Mouse (Mus musculus) heart, embryonic 14.5 days (tissue): Measurements from ENCODE around the gene Ifit1. TPM values are rescaled to one million over a fixed set of nuclear protein-coding genes. Genes with fewer than 3 reads are reported as not detected.

Experiments used
- ATAC-seq: fragments of 200-750 bp; cut with Nextera tagmentation; 2 replicates; pipeline ENCODE4 v1.8.0; 2017; ENCODE audit warnings: low read depth, moderate TSS enrichment; ENCODE audit not compliant: insufficient number of reproducible peaks, insufficient read depth, low FRiP score
- H3K27ac ChIP-seq, 2 experiments: fragments of 200-500 bp in 1 of 2; fragments of 300-500 bp in 1 of 2; sonication (generic) in 1 of 2; replicated peaks in 1 of 2; 2 replicates each; pipeline ENCODE4 v1.5.1; 2012 to 2014; ENCODE audit warnings: low read depth in 2 of 2, low read length in 2 of 2, control low read depth in 1 of 2, mild to moderate bottlenecking in 1 of 2, mixed read lengths in 1 of 2; ENCODE audit not compliant: control insufficient read depth in 1 of 2, insufficient read depth in 1 of 2
- H3K27me3 ChIP-seq: fragments of 300-500 bp; sonication (generic); 2 replicates; pipeline ENCODE4 v1.6.1; 2014; ENCODE audit warnings: mild to moderate bottlenecking, low read length, control low read depth; ENCODE audit not compliant: control insufficient read depth, insufficient read depth
- H3K36me3 ChIP-seq: fragments of 300-500 bp; sonication (generic); 2 replicates; pipeline ENCODE4 v1.6.1; 2014; ENCODE audit warnings: mild to moderate bottlenecking, control low read depth, low read length, mixed read lengths; ENCODE audit not compliant: control insufficient read depth, insufficient read depth
- H3K4me1 ChIP-seq, 2 experiments: fragments of 200-500 bp in 1 of 2; fragments of 300-500 bp in 1 of 2; sonication (generic) in 1 of 2; 2 replicates each; pipeline ENCODE4 v1.6.1; 2012 to 2014; ENCODE audit warnings: low read length in 2 of 2, control low read depth in 1 of 2, mixed read lengths in 1 of 2; ENCODE audit not compliant: control insufficient read depth in 2 of 2, insufficient read depth in 2 of 2
- H3K4me2 ChIP-seq: fragments of 300-500 bp; sonication (generic); 2 replicates; pipeline ENCODE4 v1.6.1; 2014; ENCODE audit warnings: mild to moderate bottlenecking, low read length
- H3K4me3 ChIP-seq, 2 experiments: fragments of 200-500 bp in 1 of 2; fragments of 300-500 bp in 1 of 2; sonication (generic) in 1 of 2; 2 replicates each; pipeline ENCODE4 v1.5.1; 2012 to 2014; ENCODE audit warnings: low read length in 2 of 2, mild to moderate bottlenecking in 2 of 2, control low read depth in 1 of 2, low read depth in 1 of 2, moderate library complexity in 1 of 2; ENCODE audit not compliant: control insufficient read depth in 1 of 2, insufficient read depth in 1 of 2
- H3K9ac ChIP-seq: fragments of 300-500 bp; sonication (generic); 2 replicates; pipeline ENCODE4 v1.6.1; 2014; ENCODE audit warnings: mild to moderate bottlenecking, low read length
- H3K9me3 ChIP-seq: fragments of 300-500 bp; sonication (generic); 2 replicates; pipeline ENCODE4 v1.6.1; 2016; ENCODE audit warnings: low read length, control low read depth; ENCODE audit not compliant: control insufficient read depth
- WGBS: fragments of 180-500 bp; shearing (Covaris S2); extraction: QIAGEN DNeasy Blood & Tissue Kit; methylation state at CpG from one replicate; pipeline ENCODE4 v1.1.7; 2014; 5-methylcytosine and 5-hydroxymethylcytosine counted together
- polyA plus RNA-seq: library from polyadenylated mRNA; unstranded; fragments of >200 nt; fragmentation: Nextera tagmentation; extraction: Ambion mirVana; gene quantifications from 2 replicates; pipeline ENCODE4 v1.2.1, GENCODE M21; 2014

Ifit1 gene
- polyA plus RNA-seq, 1 experiment from 2014 or later, result 0.43 TPM

- 90% methylated on average over 1 of the region's 1 CpGs for WGBS
- Histone ChIP-seq H3K36me3 (no peaks in the 10 kb centered on the region), H3K4me1 (no peaks in the 10 kb centered on the region), H3K9me3 (no peaks in the 10 kb centered on the region), H3K27me3 (no peaks in the 10 kb centered on the region), H3K9ac (no peak overlapping the region), H3K4me2 (no peak overlapping the region), H3K4me3 (no peak overlapping the region), H3K27ac (no peak overlapping the region)
- ATAC-seq, result no peak
Observed at GRCm38 (mm10) chr19:34685530-34685929, 44.9 kb downstream of the Ifit1 start.

- WGBS, result 82% methylated on average over 6 of the region's 6 CpGs
Observed at GRCm38 (mm10) chr19:34691402-34691801, 50.7 kb downstream of the Ifit1 start.

DNA sequence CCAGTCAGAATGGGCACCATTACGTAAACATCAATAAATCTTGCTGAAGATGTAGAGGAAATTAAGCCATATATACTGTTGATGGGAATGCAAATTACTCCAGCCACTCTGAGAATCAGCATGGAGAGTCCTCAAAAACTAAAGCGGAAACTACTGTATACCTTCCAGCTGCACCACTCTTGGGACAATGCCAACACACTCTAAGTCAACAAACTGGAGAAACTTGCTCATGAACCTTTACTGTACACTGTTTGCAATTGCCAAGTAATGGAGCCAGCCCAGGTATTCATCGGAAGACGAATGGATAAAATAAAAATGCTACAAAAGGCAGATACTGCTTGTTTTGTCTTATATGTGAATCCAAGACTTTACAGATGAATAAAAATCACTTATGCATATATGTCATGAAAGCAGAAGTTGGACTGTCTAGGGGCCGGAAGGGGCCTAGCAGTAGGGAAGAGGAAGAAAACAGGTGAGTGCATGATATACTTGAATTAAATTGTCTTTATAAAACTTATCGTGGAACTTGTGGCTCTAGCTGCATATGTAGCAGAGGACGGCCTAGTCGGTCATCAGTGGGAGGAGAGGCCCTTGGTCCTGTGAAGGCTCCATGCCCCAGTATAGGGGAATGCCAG is 55.8 kb downstream of the Ifit1 start:
- Histone ChIP-seq H3K4me1 (no peaks in the 10 kb centered on the region), H3K9ac (no peak overlapping the region), H3K36me3 (no peaks in the 10 kb centered on the region), H3K4me2 (no peak overlapping the region), H3K27ac (no peak overlapping the region), H3K9me3 (no peaks in the 10 kb centered on the region), H3K27me3 (no peaks in the 10 kb centered on the region), H3K4me3 (no peak overlapping the region)
- ATAC-seq, result no peak
- WGBS, result 87% methylated on average over 8 of the region's 8 CpGs

More at GRCm38 (mm10) chr19:34691402-34691801, 50.7 kb downstream of the Ifit1 start:
- Histone ChIP-seq H3K9ac (no peak overlapping the region), H3K27ac (no peak overlapping the region), H3K4me1 (no peaks in the 10 kb centered on the region), H3K27me3 (no peaks in the 10 kb centered on the region), H3K4me2 (no peak overlapping the region), H3K9me3 (no peaks in the 10 kb centered on the region), H3K4me3 (no peak overlapping the region), H3K36me3 (no peaks in the 10 kb centered on the region)
- no peak for ATAC-seq

DNA sequence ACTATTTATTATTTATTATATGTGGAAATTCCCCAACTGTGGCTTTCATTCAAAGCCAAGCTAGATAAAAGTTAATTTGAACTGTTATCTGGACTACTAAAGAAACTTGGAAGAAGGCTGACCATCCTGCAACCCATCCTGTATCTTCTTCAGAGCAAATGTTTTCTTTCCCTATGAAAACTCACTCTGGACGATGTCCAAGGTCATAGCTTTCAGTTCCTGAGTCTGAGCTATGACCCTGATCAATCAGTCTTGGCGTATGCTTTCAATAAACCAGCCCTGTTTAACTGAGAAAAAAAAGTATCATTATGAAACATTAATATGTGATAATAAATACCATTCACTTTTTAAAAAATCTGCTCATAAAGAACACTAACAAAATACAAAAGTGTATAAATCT is 56.8 kb downstream of the Ifit1 start:
- Histone ChIP-seq H3K9ac (no peak overlapping the region), H3K9me3 (no peaks in the 10 kb centered on the region), H3K36me3 (no peaks in the 10 kb centered on the region), H3K27me3 (no peaks in the 10 kb centered on the region), H3K4me3 (no peak overlapping the region), H3K27ac (no peak overlapping the region), H3K4me2 (no peak overlapping the region), H3K4me1 (no peaks in the 10 kb centered on the region)
- ATAC-seq, result no peak
- WGBS, result 72% methylated on average over 2 of the region's 2 CpGs

- Histone ChIP-seq H3K27me3 (no peaks in the 10 kb centered on the region), H3K4me1 (no peaks in the 10 kb centered on the region), H3K9ac (no peak overlapping the region), H3K4me3 (no peak overlapping the region), H3K27ac (no peak overlapping the region), H3K4me2 (no peak overlapping the region), H3K36me3 (no peaks in the 10 kb centered on the region), H3K9me3 (no peaks in the 10 kb centered on the region)
- no peak for ATAC-seq
- 87% methylated on average over 3 of the region's 3 CpGs for WGBS
Observed at GRCm38 (mm10) chr19:34698432-34698831, 57.8 kb downstream of the Ifit1 start.

DNA sequence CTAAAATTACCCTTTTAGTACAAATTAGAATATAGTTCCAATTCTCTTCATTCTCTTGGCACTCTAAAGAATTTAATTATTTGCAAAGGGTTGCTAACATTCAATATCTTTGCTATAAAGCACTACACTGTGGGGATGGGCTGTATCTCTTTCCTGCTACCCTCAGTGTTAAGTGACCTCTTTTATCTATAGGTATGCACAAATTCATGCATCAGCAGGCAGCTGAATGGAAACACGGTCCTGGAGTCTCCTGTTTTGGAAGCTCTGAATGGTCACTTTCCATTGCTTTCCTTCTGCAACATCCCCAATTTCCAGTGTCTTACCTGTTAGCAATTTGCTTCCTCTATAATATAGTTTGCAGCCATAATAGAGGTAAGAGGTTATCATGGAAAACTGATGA is 58.2 kb downstream of the Ifit1 start:
- H3K4me3 ChIP-seq, result no peak overlapping the region
- no peaks in the 10 kb centered on the region for H3K36me3 ChIP-seq
- H3K27ac ChIP-seq, result no peak overlapping the region
- no peak for ATAC-seq
- 48% methylated on average over 1 of the region's 1 CpGs for WGBS
- H3K4me2 ChIP-seq, result no peak overlapping the region
- no peak overlapping the region for H3K9ac ChIP-seq
- H3K27me3 ChIP-seq, result no peaks in the 10 kb centered on the region
- no peaks in the 10 kb centered on the region for H3K4me1 ChIP-seq
- no peaks in the 10 kb centered on the region for H3K9me3 ChIP-seq

- no peaks in the 10 kb centered on the region for H3K36me3 ChIP-seq
- WGBS, result 93% methylated on average over 2 of the region's 2 CpGs
- no peak overlapping the region for H3K9ac ChIP-seq
- H3K27ac ChIP-seq, result no peak overlapping the region
- H3K4me1 ChIP-seq, result no peaks in the 10 kb centered on the region
- no peak for ATAC-seq
- H3K9me3 ChIP-seq, result no peaks in the 10 kb centered on the region
- H3K27me3 ChIP-seq, result no peaks in the 10 kb centered on the region
- H3K4me3 ChIP-seq, result no peak overlapping the region
- no peak overlapping the region for H3K4me2 ChIP-seq
Observed at GRCm38 (mm10) chr19:34699300-34699699, 58.6 kb downstream of the Ifit1 start.
